Mouse (Mus musculus) E14TG2a.4 (cell line): Measurements from ENCODE around the gene Lactbl1.
A peak's percentile ranks its signal among the peaks of the same experiment; 100 is the strongest.

ENCODE experiments used
- H3K27me3 ChIP-seq: 2 replicates; pipeline ENCODE4 v1.6.1; 2014; ENCODE audit warnings: low read length, control low read depth; ENCODE audit not compliant: insufficient read depth
- H3K36me3 ChIP-seq: 2 replicates; pipeline ENCODE4 v1.6.1; 2014; ENCODE audit warnings: low read length, control low read depth; ENCODE audit not compliant: insufficient read depth
- H3K4me1 ChIP-seq: replicated peaks from 2 replicates; pipeline ENCODE4 v1.6.1; 2014; ENCODE audit warnings: low read depth, low read length, control low read depth
- H3K4me3 ChIP-seq: replicated peaks from 2 replicates; pipeline ENCODE4 v1.5.1; 2014; ENCODE audit warnings: mild to moderate bottlenecking, low read length
- H3K9me3 ChIP-seq: 2 replicates; pipeline ENCODE4 v1.6.1; 2014; ENCODE audit warnings: low read length, control low read depth
- CTCF ChIP-seq: conservative IDR thresholded peaks from 2 replicates; pipeline ENCODE4 v1.5.1; 2014; ENCODE audit warnings: low read length
- NANOG ChIP-seq: IDR thresholded peaks from 2 replicates; pipeline ENCODE4 v1.6.1; 2014; ENCODE audit warnings: borderline replicate concordance, low read length, mixed read lengths
- POU5F1 ChIP-seq: IDR thresholded peaks from 2 replicates; pipeline ENCODE4 v1.6.1; 2014; ENCODE audit warnings: low read length, borderline replicate concordance

Lactbl1 gene

DNA sequence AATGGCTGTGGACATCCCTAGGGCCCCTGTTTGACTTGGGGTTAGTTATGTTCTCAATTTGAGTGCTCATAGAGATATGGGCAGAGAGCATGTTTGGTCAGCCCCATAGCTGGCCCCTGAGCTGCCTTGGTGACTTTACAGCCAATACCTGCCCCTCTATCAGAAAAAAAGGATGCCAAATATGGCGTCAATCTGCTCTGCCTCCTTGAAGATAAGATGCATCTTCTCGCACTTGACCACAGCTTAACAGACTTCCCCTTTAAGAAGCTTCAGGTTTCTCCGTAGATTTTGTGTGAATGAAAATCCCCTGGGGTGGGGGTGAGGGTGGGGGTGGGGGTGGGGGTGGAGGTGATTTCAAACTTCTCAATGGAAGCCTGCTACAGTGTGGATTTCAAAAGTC is 35.5 kb downstream of the Lactbl1 start:
- TF ChIP-seq POU5F1 (no peak), CTCF (no peak), NANOG (no peak)
- Histone ChIP-seq H3K36me3 (peaks cover 45% of the 10 kb centered on the region), H3K9me3 (peaks cover 5% of the 10 kb centered on the region; the same call in 1 of the 2 replicates)

GRCm38 (mm10) chr4:136665068-136665467 is 42.6 kb downstream of the Lactbl1 start:
- TF ChIP-seq POU5F1 (no peak), CTCF (no peak), NANOG (no peak)
- Histone ChIP-seq H3K36me3 (peaks cover 9% of the 10 kb centered on the region), H3K4me3 (no peak overlapping the region), H3K4me1 (0 out of 2 replicates have a peak, but pooled peaks cover 3% of the 10 kb centered on the region), H3K9me3 (peaks cover 5% of the 10 kb centered on the region; the same call in 1 of the 2 replicates), H3K27me3 (no peaks in the 10 kb centered on the region)

More for the DNA sequence above, 35.5 kb downstream of the Lactbl1 start:
- no peak overlapping the region for H3K4me3 ChIP-seq
- H3K27me3 ChIP-seq: no peaks in the 10 kb centered on the region
- H3K4me1 ChIP-seq: 0 out of 2 replicates have a peak, but pooled peaks cover 4% of the 10 kb centered on the region

DNA sequence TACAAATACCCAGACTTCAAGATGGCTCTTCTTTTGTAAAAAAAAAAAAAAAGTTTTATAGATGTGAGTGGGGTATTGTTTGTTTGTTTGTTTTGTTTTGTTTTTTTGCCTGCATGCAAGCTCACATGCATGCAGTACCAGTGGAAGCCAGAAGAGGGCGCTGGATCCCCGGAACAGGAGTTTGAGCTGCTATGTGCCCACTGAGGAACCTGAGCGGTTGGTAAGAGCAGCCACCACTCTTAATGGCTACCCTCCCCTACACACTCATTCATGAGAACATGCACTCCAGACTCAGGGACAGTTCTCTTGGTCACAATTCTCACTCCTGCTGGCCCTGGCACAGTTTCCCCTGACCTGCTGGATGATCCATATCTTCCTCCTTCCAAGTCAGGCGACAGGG is 43.6 kb downstream of the Lactbl1 start:
- H3K27me3 ChIP-seq: no peaks in the 10 kb centered on the region
- H3K4me3 ChIP-seq: no peak overlapping the region
- no peaks in the 10 kb centered on the region; the same call in 1 of the 2 replicates for H3K9me3 ChIP-seq
- TF ChIP-seq CTCF (peak; percentile 81), NANOG (no peak)
- H3K4me1 ChIP-seq: 0 out of 2 replicates have a peak, but pooled peaks cover 3% of the 10 kb centered on the region
- no peaks in the 10 kb centered on the region for H3K36me3 ChIP-seq

DNA sequence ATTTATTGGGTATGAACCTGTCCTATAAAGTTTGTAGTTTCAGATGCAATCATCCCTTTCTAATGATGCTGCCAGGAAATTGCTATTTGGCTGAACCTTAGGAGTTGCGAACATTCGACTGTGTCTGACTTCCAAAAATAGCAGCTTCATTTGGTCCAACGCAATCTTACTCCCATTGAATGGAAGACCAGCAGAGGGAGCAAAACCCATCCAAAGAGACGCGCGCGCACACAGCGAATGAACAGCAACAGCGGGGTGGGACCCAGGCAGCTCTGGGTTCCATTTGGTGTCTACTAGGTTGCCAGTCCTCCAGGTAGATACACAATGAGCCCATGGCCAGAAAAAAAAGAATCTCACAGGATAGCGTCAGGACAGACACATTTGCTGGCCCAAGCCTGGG is 45.3 kb downstream of the Lactbl1 start:
- H3K9me3 ChIP-seq: no peaks in the 10 kb centered on the region; the same call in 1 of the 2 replicates
- TF ChIP-seq POU5F1 (no peak), CTCF (peak; percentile 34)
- no peaks in the 10 kb centered on the region for H3K36me3 ChIP-seq
- H3K4me1 ChIP-seq: peaks cover 12% of the 10 kb centered on the region
- no peak overlapping the region for H3K4me3 ChIP-seq
- peaks cover 6% of the 10 kb centered on the region; the same call in 1 of the 2 replicates for H3K27me3 ChIP-seq

DNA sequence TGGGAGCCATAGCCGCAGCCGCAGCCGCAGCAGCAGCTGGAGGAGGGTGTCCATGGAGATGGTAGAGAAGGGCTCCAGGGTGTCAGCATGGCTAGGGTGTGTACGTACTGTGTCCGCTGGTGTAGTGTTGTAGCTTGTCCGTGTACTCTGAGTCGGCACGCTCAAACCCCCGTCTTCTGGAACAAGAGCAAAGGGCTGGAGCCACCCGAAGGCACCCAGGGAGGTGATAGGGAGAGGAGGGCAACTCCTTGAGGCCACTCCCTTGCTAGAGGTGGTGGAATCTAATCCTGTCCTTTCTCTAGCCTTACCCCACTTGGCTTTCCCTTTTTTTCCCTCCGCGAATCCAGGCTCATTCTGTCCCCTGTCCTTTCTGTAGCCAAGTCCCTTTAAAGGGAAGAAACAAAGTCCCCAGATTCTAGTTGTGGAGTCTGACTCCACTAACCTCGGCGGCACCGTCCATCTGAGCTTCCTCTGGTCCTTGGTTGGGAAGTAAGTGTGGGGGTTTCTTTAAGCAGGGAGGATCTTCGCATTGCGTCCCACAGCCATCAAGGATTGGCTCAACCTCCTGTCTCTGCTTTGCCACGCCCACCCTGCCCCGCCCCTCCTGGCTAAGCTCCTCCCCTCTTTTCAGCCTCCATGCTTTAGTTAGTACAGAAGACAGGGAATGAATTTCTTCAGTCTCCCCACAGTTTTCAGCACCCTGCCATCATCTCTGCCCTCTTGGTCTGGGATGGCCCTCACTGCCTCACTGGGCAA is 50.1 kb downstream of the Lactbl1 start:
- TF ChIP-seq CTCF (no peak), NANOG (no peak)

DNA sequence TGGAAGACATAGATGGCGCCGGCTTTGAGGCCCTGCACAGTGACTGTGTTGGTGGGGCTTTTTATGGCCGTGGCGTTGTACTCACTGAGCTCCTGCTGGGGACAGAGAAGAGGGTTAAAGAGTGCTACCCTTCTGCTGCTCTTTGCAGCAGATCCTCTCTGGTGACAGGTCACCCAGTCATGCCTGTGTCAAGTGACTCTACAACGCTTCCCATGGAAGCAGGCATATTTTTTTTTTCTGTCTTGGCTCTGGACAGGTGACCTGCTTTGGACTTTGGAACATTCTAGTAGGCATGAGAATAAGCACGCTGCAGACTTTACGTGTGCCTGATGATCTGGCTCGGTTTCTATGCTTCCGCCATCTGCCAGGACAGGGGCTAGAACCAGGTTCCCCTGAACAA is 53.0 kb downstream of the Lactbl1 start:
- no peaks in the 10 kb centered on the region for H3K36me3 ChIP-seq
- H3K4me3 ChIP-seq: no peak overlapping the region
- H3K9me3 ChIP-seq: no peaks in the 10 kb centered on the region
- H3K4me1 ChIP-seq: peaks cover 49% of the 10 kb centered on the region
- H3K27me3 ChIP-seq: peaks cover 6% of the 10 kb centered on the region; the same call in 1 of the 2 replicates
- TF ChIP-seq CTCF (no peak), NANOG (no peak), POU5F1 (no peak)

More for the DNA sequence above, 50.1 kb downstream of the Lactbl1 start:
- H3K4me3 ChIP-seq: peak overlapping the region; percentile 50
- H3K4me1 ChIP-seq: peaks cover 34% of the 10 kb centered on the region
- H3K27me3 ChIP-seq: peaks cover 6% of the 10 kb centered on the region; the same call in 1 of the 2 replicates
- no peaks in the 10 kb centered on the region for H3K9me3 ChIP-seq
- H3K36me3 ChIP-seq: no peaks in the 10 kb centered on the region

GRCm38 (mm10) chr4:136678480-136678879 is 56.1 kb downstream of the Lactbl1 start:
- no peak overlapping the region for H3K4me3 ChIP-seq
- no peak for TF ChIP-seq NANOG
- TF ChIP-seq POU5F1: no peak
- peak; percentile 95 for TF ChIP-seq CTCF
- H3K36me3 ChIP-seq: no peaks in the 10 kb centered on the region
- peaks cover 43% of the 10 kb centered on the region for H3K4me1 ChIP-seq
- H3K9me3 ChIP-seq: no peaks in the 10 kb centered on the region
- H3K27me3 ChIP-seq: no peaks in the 10 kb centered on the region

DNA sequence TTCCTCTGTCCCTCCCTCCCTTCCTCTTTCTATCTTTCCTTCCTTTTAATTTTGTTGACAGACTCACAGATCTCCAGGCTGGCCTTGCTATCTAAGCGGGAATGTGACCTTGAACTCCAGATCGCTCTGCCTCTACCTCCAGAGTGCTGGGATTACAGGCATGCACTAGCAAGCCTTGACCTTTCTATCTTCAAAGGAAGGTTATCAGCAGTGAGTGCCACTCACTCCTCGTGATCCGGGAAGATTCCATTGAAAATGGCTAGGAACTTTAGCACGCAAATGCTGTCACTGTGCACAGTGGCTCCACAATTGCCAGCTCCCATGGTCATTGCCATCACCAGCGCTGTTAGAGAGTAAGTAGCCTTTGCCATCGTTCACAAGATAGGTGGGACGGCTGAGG is 56.8 kb downstream of the Lactbl1 start:
- TF ChIP-seq POU5F1 (no peak), CTCF (no peak), NANOG (no peak)
- Histone ChIP-seq H3K27me3 (no peaks in the 10 kb centered on the region), H3K4me1 (peaks cover 41% of the 10 kb centered on the region), H3K9me3 (no peaks in the 10 kb centered on the region), H3K4me3 (no peak overlapping the region), H3K36me3 (no peaks in the 10 kb centered on the region)

DNA sequence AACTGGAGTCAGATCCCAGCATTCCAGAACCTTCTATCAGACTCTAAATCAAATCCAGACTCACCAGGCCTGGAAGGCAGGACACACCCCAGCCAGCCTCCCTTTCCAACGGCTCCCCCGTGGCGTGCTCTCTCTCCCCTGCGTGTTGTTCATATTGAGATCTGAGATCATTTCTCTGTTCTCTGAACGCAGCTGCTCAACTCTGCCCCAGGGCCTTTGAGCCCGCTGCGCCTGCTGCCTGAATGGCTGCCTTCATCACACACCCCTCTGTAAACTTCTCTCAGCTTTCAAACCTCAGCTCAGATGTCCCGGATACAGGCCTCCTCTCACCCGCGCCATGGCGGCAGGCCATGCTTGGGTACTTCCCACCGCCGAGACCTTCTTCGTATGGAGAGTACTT is 58.2 kb downstream of the Lactbl1 start:
- Histone ChIP-seq H3K4me3 (no peak overlapping the region; the same call in 1 of the 2 replicates), H3K36me3 (no peaks in the 10 kb centered on the region), H3K4me1 (peaks cover 52% of the 10 kb centered on the region), H3K9me3 (no peaks in the 10 kb centered on the region), H3K27me3 (no peaks in the 10 kb centered on the region)
- no peak for TF ChIP-seq CTCF
- no peak for TF ChIP-seq POU5F1
- TF ChIP-seq NANOG: no peak
